Mouse (Mus musculus): Measurements from ENCODE around the gene Igfbp7.

Igfbp7 gene

GRCm38 (mm10) chr5:77354361-77354787 lies 53.5 kb downstream of the Igfbp7 start:
- DNase-seq (ENCODE audit: low spot score in 2 of 2) = peak; percentile 79 to 86

- DNase-seq (ENCODE audit: low spot score in 2 of 2) = no peak
Measured at GRCm38 (mm10) chr5:77351691-77352090, 56.1 kb downstream of the Igfbp7 start.

- DNase-seq (ENCODE audit: low spot score in 2 of 2) = no peak
Measured at GRCm38 (mm10) chr5:77349971-77350658, 57.7 kb downstream of the Igfbp7 start.

GRCm38 (mm10) chr5:77348901-77349300 lies 58.9 kb downstream of the Igfbp7 start:
- no peak for DNase-seq (ENCODE audit: low spot score in 2 of 2)

GRCm38 (mm10) chr5:77340033-77340432 lies 67.8 kb downstream of the Igfbp7 start:
- no peak for DNase-seq (ENCODE audit: low spot score in 2 of 2)

GRCm38 (mm10) chr5:77330154-77330553 lies 77.7 kb downstream of the Igfbp7 start:
- no peak for DNase-seq (ENCODE audit: low spot score in 2 of 2)

GRCm38 (mm10) chr5:77324936-77325335 lies 82.9 kb downstream of the Igfbp7 start:
- DNase-seq (ENCODE audit: low spot score in 2 of 2) = no peak

- DNase-seq (ENCODE audit: low spot score in 2 of 2) = no peak
Measured at GRCm38 (mm10) chr5:77314986-77315385, 92.9 kb downstream of the Igfbp7 start.

GRCm38 (mm10) chr5:77314206-77314605 lies 93.6 kb downstream of the Igfbp7 start:
- no peak for DNase-seq (ENCODE audit: low spot score in 2 of 2)

- peak; percentile 96 to 98 for DNase-seq (ENCODE audit: low spot score in 2 of 2)
Measured at GRCm38 (mm10) chr5:77309924-77310772, 97.7 kb downstream of the Igfbp7 start, which contains the start of the genes Noa1 and Polr2b. Noa1 (minus strand) TSS chr5:77310084. Polr2b (plus strand) TSS chr5:77310147.

GRCm38 (mm10) chr5:77309051-77309906 lies 98.6 kb downstream of the Igfbp7 start:
- peak; percentile 25 to 61 for DNase-seq (ENCODE audit: low spot score in 2 of 2)

GRCm38 (mm10) chr5:77307821-77308553 lies 99.9 kb downstream of the Igfbp7 start:
- DNase-seq (ENCODE audit: low spot score in 2 of 2) = no peak

- no peak for DNase-seq (ENCODE audit: low spot score in 2 of 2)
Measured at GRCm38 (mm10) chr5:77301296-77301903, 106.4 kb downstream of the Igfbp7 start.

GRCm38 (mm10) chr5:77299486-77299885 lies 108.4 kb downstream of the Igfbp7 start:
- DNase-seq (ENCODE audit: low spot score in 2 of 2) = no peak
